Mouse (Mus musculus) C2C12 (cell line): Measurements from ENCODE around the gene 4930412O13Rik.

Experiments
- CTCF ChIP-seq: IDR thresholded peaks from one replicate; pipeline ENCODE4 v1.5.1; 2011; ENCODE audit not compliant: control insufficient read depth, insufficient read depth, insufficient read length
- USF1 ChIP-seq: IDR thresholded peaks from one replicate; pipeline ENCODE4 v1.6.1; 2011; ENCODE audit warnings: low read depth, mild to moderate bottlenecking, control low read depth, moderate library complexity

DNA sequence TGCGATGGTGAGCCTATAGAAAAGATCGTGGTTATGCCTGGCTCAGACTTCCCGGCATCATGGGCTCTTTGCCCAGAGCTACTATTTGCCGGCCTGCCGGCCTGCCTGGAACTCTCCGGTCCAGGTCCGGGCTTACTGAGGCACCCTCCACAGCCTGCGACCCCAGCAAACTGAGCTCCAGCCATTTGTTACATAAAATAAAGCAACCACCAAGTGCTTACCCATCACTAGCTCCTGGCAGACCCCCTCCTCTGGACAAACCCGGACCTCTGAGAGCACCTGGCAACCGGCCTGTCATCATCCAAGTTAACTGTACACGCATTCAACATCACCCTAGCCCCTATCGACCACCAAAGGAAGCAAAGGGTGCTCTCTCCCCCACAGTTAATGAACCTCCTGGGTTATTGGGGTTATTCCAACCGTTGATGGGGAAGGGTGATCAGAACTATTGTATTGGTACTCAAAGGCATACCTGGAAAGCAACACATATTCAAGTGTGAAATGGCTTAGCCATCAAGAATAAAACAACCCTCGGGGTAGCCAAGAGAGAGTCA, 4.2 kb downstream of the 4930412O13Rik start:
- TF ChIP-seq CTCF (no peak), USF1 (no peak)
